Mouse (Mus musculus): ENCODE measurements around the gene Macf1.

DNA sequence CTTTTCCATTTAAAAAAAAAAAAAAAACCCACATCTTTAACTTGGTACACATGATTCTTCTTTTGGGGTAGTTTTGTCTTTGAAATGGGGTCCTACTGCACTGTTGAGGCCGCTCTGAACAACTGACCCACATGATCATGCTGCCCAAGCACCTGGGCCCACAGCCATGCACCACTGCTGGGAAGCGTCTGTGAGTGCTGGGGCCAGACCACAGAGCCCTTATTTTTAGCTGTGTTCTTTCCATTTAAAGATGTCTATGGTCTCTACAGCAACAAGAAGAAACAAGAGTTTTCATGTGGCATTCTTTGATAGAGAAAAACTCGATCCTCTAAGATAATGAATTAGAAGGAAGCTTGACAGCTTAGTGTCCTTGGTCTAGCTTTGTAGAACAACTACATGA is 135.8 kb downstream of the Macf1 start:
- no peak for TF ChIP-seq CTCF (IDR thresholded peaks at IDR 0.05; ENCODE audit: extremely low read depth, insufficient read depth, insufficient read length, insufficient replicate concordance)
- no peak for TF ChIP-seq POLR2A (IDR thresholded peaks at IDR 0.05; ENCODE audit: low read depth, low read length)
